Mouse (Mus musculus): Measurements from ENCODE around the gene Hoxd12. TPM values are rescaled to one million over a fixed set of nuclear protein-coding genes. Genes with fewer than 3 reads are reported as not detected.

Hoxd12 gene
- polyA plus RNA-seq, 1 experiment: not detected

- Histone ChIP-seq H3K27me3 (ENCODE audit: control insufficient read depth, insufficient read depth, insufficient read length) (peaks cover 56% of the 10 kb centered on the region), H3K4me3 (ENCODE audit: insufficient read depth, poor library complexity, severe bottlenecking) (no peak overlapping the region)
- TF ChIP-seq CEBPB (IDR thresholded peaks at IDR 0.05; ENCODE audit: low read depth) (no peak), FOSL1 (IDR thresholded peaks at IDR 0.05; ENCODE audit: insufficient read depth, low read length, poor library complexity, severe bottlenecking) (no peak), MYOD1 (IDR thresholded peaks at IDR 0.05; ENCODE audit: control insufficient read depth, insufficient read length, low read depth) (no peak), MAX (IDR thresholded peaks at IDR 0.05) (no peak), USF1 (IDR thresholded peaks at IDR 0.05; ENCODE audit: low read depth) (no peak), CTCF (IDR thresholded peaks at IDR 0.05; ENCODE audit: control insufficient read depth, insufficient read depth, insufficient read length) (no peak), MYOG (IDR thresholded peaks at IDR 0.05; ENCODE audit: control insufficient read depth, extremely low read depth, insufficient read length) (no peak)
Measured at GRCm38 (mm10) chr2:74671847-74672246, 3.0 kb upstream of the Hoxd12 start.

GRCm38 (mm10) chr2:74672481-74673362, 2.1 kb upstream of the Hoxd12 start:
- H3K79me2 ChIP-seq (ENCODE audit: control insufficient read depth, insufficient read depth): no peaks in the 10 kb centered on the region
- H3K27me3 ChIP-seq (ENCODE audit: control insufficient read depth, insufficient read depth, insufficient read length): peaks cover 50% of the 10 kb centered on the region
- no peaks in the 10 kb centered on the region for H3K36me3 ChIP-seq (ENCODE audit: control insufficient read depth, insufficient read depth)
- H3ac ChIP-seq (ENCODE audit: control insufficient read depth, insufficient read length, low read depth): no peak overlapping the region
- TF ChIP-seq USF1 (IDR thresholded peaks at IDR 0.05; ENCODE audit: low read depth): no peak
- no peak for TF ChIP-seq CEBPB (IDR thresholded peaks at IDR 0.05; ENCODE audit: low read depth)
- TF ChIP-seq CTCF (IDR thresholded peaks at IDR 0.05; ENCODE audit: control insufficient read depth, insufficient read depth, insufficient read length): peak; percentile 73
- TF ChIP-seq MYOD1 (IDR thresholded peaks at IDR 0.05; ENCODE audit: control insufficient read depth, insufficient read length, low read depth): no peak
- no peaks in the 10 kb centered on the region for H3K79me3 ChIP-seq (ENCODE audit: low read depth)
- H3K4me3 ChIP-seq (ENCODE audit: insufficient read depth, poor library complexity, severe bottlenecking): no peak overlapping the region

More at GRCm38 (mm10) chr2:74671847-74672246, 3.0 kb upstream of the Hoxd12 start:
- H3ac ChIP-seq (ENCODE audit: control insufficient read depth, insufficient read length, low read depth): no peak overlapping the region
- H3K79me3 ChIP-seq (ENCODE audit: low read depth): no peaks in the 10 kb centered on the region
- no peaks in the 10 kb centered on the region for H3K36me3 ChIP-seq (ENCODE audit: control insufficient read depth, insufficient read depth)
- H3K79me2 ChIP-seq (ENCODE audit: control insufficient read depth, insufficient read depth): no peaks in the 10 kb centered on the region

- no peak overlapping the region for H3K4me3 ChIP-seq (ENCODE audit: insufficient read depth, poor library complexity, severe bottlenecking)
- H3K27me3 ChIP-seq (ENCODE audit: control insufficient read depth, insufficient read depth, insufficient read length): peaks cover 39% of the 10 kb centered on the region
- no peaks in the 10 kb centered on the region for H3K79me2 ChIP-seq (ENCODE audit: control insufficient read depth, insufficient read depth)
- H3ac ChIP-seq (ENCODE audit: control insufficient read depth, insufficient read length, low read depth): no peak overlapping the region
- no peaks in the 10 kb centered on the region for H3K36me3 ChIP-seq (ENCODE audit: control insufficient read depth, insufficient read depth)
- no peak for TF ChIP-seq MYOG (IDR thresholded peaks at IDR 0.05; ENCODE audit: control insufficient read depth, extremely low read depth, insufficient read length)
- TF ChIP-seq MAX (IDR thresholded peaks at IDR 0.05): no peak
- TF ChIP-seq FOSL1 (IDR thresholded peaks at IDR 0.05; ENCODE audit: insufficient read depth, low read length, poor library complexity, severe bottlenecking): no peak
- TF ChIP-seq CTCF (IDR thresholded peaks at IDR 0.05; ENCODE audit: control insufficient read depth, insufficient read depth, insufficient read length): no peak
- no peak for TF ChIP-seq CEBPB (IDR thresholded peaks at IDR 0.05; ENCODE audit: low read depth)
- TF ChIP-seq USF1 (IDR thresholded peaks at IDR 0.05; ENCODE audit: low read depth): no peak
- no peak for TF ChIP-seq MYOD1 (IDR thresholded peaks at IDR 0.05; ENCODE audit: control insufficient read depth, insufficient read length, low read depth)
- no peaks in the 10 kb centered on the region for H3K79me3 ChIP-seq (ENCODE audit: low read depth)
Measured at GRCm38 (mm10) chr2:74673835-74674425, 883 bp upstream of the Hoxd12 start.

- no peaks in the 10 kb centered on the region for H3K79me3 ChIP-seq (ENCODE audit: low read depth)
- no peak overlapping the region for H3ac ChIP-seq (ENCODE audit: control insufficient read depth, insufficient read length, low read depth)
- H3K27me3 ChIP-seq (ENCODE audit: control insufficient read depth, insufficient read depth, insufficient read length): peaks cover 53% of the 10 kb centered on the region
- H3K79me2 ChIP-seq (ENCODE audit: control insufficient read depth, insufficient read depth): no peaks in the 10 kb centered on the region
- no peak overlapping the region for H3K4me3 ChIP-seq (ENCODE audit: insufficient read depth, poor library complexity, severe bottlenecking)
- no peaks in the 10 kb centered on the region for H3K36me3 ChIP-seq (ENCODE audit: control insufficient read depth, insufficient read depth)
- TF ChIP-seq CEBPB (IDR thresholded peaks at IDR 0.05; ENCODE audit: low read depth) (no peak), USF1 (IDR thresholded peaks at IDR 0.05; ENCODE audit: low read depth) (no peak), CTCF (IDR thresholded peaks at IDR 0.05; ENCODE audit: control insufficient read depth, insufficient read depth, insufficient read length) (no peak), FOSL1 (IDR thresholded peaks at IDR 0.05; ENCODE audit: insufficient read depth, low read length, poor library complexity, severe bottlenecking) (no peak), MAX (IDR thresholded peaks at IDR 0.05) (no peak), MYOD1 (IDR thresholded peaks at IDR 0.05; ENCODE audit: control insufficient read depth, insufficient read length, low read depth) (no peak), MYOG (IDR thresholded peaks at IDR 0.05; ENCODE audit: control insufficient read depth, extremely low read depth, insufficient read length) (no peak)
Measured at GRCm38 (mm10) chr2:74675666-74676282, 961 bp downstream of the Hoxd12 start.

GRCm38 (mm10) chr2:74676376-74677052, 1.7 kb downstream of the Hoxd12 start:
- H3K4me3 ChIP-seq (ENCODE audit: insufficient read depth, poor library complexity, severe bottlenecking): no peak overlapping the region
- H3ac ChIP-seq (ENCODE audit: control insufficient read depth, insufficient read length, low read depth): no peak overlapping the region
- H3K79me2 ChIP-seq (ENCODE audit: control insufficient read depth, insufficient read depth): no peaks in the 10 kb centered on the region
- no peak for TF ChIP-seq MYOG (IDR thresholded peaks at IDR 0.05; ENCODE audit: control insufficient read depth, extremely low read depth, insufficient read length)
- TF ChIP-seq FOSL1 (IDR thresholded peaks at IDR 0.05; ENCODE audit: insufficient read depth, low read length, poor library complexity, severe bottlenecking): no peak
- no peaks in the 10 kb centered on the region for H3K36me3 ChIP-seq (ENCODE audit: control insufficient read depth, insufficient read depth)
- H3K27me3 ChIP-seq (ENCODE audit: control insufficient read depth, insufficient read depth, insufficient read length): peaks cover 61% of the 10 kb centered on the region
- H3K79me3 ChIP-seq (ENCODE audit: low read depth): no peaks in the 10 kb centered on the region
